Mouse (Mus musculus) embryonic fibroblast, embryonic 13.5 days (primary cell): ENCODE measurements around the gene Espnl.

Experiments used
- CTCF ChIP-seq: IDR thresholded peaks from 2 replicates; pipeline ENCODE4 v1.5.1; 2011; ENCODE audit warnings: mild to moderate bottlenecking, control low read depth, low read length, moderate library complexity, borderline replicate concordance; ENCODE audit not compliant: insufficient read depth
- POLR2A ChIP-seq: IDR thresholded peaks from 2 replicates; pipeline ENCODE4 v1.6.1; 2011; ENCODE audit warnings: low read depth, mild to moderate bottlenecking, control low read depth, low read length, moderate library complexity

GRCm38 (mm10) chr1:91344001-91344400 lies 22.1 kb downstream of the Espnl start:
- no peak for TF ChIP-seq POLR2A
- no peak for TF ChIP-seq CTCF
